Mouse (Mus musculus): ENCODE measurements around the gene Fgfr2. TPM values are rescaled to one million over a fixed set of nuclear protein-coding genes. Genes with fewer than 3 reads are reported as not detected.

Fgfr2 gene
- polyA plus RNA-seq, 1 experiment from 2014 or later, result 110 TPM

- H3K4me3 ChIP-seq (ENCODE audit: low read depth, low read length), result no peak overlapping the region
- H3K27ac ChIP-seq (ENCODE audit: low read length), result no peak overlapping the region
- H3K36me3 ChIP-seq (ENCODE audit: insufficient read depth, low read length), result no peaks in the 10 kb centered on the region
- no peak overlapping the region for H3K9ac ChIP-seq (replicated peaks; ENCODE audit: low read depth)
- no peak overlapping the region for H3K4me2 ChIP-seq (replicated peaks; ENCODE audit: low read depth, low read length)
- no peaks in the 10 kb centered on the region for H3K4me1 ChIP-seq (ENCODE audit: insufficient read depth, low read depth, low read length)
- TF ChIP-seq CTCF (IDR thresholded peaks at IDR 0.05), result no peak
- no peak for TF ChIP-seq EP300 (IDR thresholded peaks at IDR 0.05)
- H3K9me3 ChIP-seq (ENCODE audit: low read length), result no peaks in the 10 kb centered on the region
- ATAC-seq (no peak), DNase-seq (ENCODE audit: low spot score) (no peak)
- H3K27me3 ChIP-seq (replicated peaks; ENCODE audit: insufficient read depth, low read length), result peaks cover 3% of the 10 kb centered on the region; the same call in 1 of the 2 replicates
- 75% methylated on average over 6 of the region's 6 CpGs for WGBS
Observed at GRCm38 (mm10) chr7:132211920-132212701, 911.0 kb downstream of the Fgfr2 start.

- Histone ChIP-seq H3K27me3 (replicated peaks; ENCODE audit: insufficient read depth, low read length) (peaks cover 1% of the 10 kb centered on the region; the same call in 1 of the 2 replicates), H3K27ac (ENCODE audit: low read length) (no peak overlapping the region), H3K9ac (replicated peaks; ENCODE audit: low read depth) (no peak overlapping the region), H3K4me2 (replicated peaks; ENCODE audit: low read depth, low read length) (no peak overlapping the region), H3K9me3 (ENCODE audit: low read length) (no peaks in the 10 kb centered on the region), H3K36me3 (ENCODE audit: insufficient read depth, low read length) (no peaks in the 10 kb centered on the region), H3K4me1 (ENCODE audit: insufficient read depth, low read depth, low read length) (no peaks in the 10 kb centered on the region), H3K4me3 (ENCODE audit: low read depth, low read length) (no peak overlapping the region)
- WGBS, result 77% methylated on average over 5 of the region's 5 CpGs
- no peak for DNase-seq (ENCODE audit: low spot score)
- TF ChIP-seq CTCF (IDR thresholded peaks at IDR 0.05), result no peak
- no peak for TF ChIP-seq EP300 (IDR thresholded peaks at IDR 0.05)
- ATAC-seq, result no peak
Observed at GRCm38 (mm10) chr7:132210616-132211015, 912.5 kb downstream of the Fgfr2 start.

- no peak for ATAC-seq
- H3K9ac ChIP-seq (replicated peaks; ENCODE audit: low read depth), result no peak overlapping the region
- no peak for DNase-seq (ENCODE audit: low spot score)
- H3K36me3 ChIP-seq (ENCODE audit: insufficient read depth, low read length), result no peaks in the 10 kb centered on the region
- no peak overlapping the region for H3K4me2 ChIP-seq (replicated peaks; ENCODE audit: low read depth, low read length)
- no peaks in the 10 kb centered on the region for H3K4me1 ChIP-seq (ENCODE audit: insufficient read depth, low read depth, low read length)
- TF ChIP-seq EP300 (IDR thresholded peaks at IDR 0.05), result no peak
- no peak for TF ChIP-seq CTCF (IDR thresholded peaks at IDR 0.05)
- no peaks in the 10 kb centered on the region for H3K9me3 ChIP-seq (ENCODE audit: low read length)
- no peaks in the 10 kb centered on the region for H3K27me3 ChIP-seq (replicated peaks; ENCODE audit: insufficient read depth, low read length)
- H3K4me3 ChIP-seq (ENCODE audit: low read depth, low read length), result no peak overlapping the region
- no peak overlapping the region for H3K27ac ChIP-seq (ENCODE audit: low read length)
- 74% methylated on average over 9 of the region's 9 CpGs for whole genome bisulfite sequencing
Observed at GRCm38 (mm10) chr7:132208946-132209651, 914.1 kb downstream of the Fgfr2 start.

- H3K9ac ChIP-seq (replicated peaks; ENCODE audit: low read depth), result no peak overlapping the region
- H3K4me3 ChIP-seq (ENCODE audit: low read depth, low read length), result no peak overlapping the region
- no peaks in the 10 kb centered on the region for H3K9me3 ChIP-seq (ENCODE audit: low read length)
- H3K4me1 ChIP-seq (ENCODE audit: insufficient read depth, low read depth, low read length), result no peaks in the 10 kb centered on the region
- DNase-seq (ENCODE audit: low spot score), result no peak
- no peak overlapping the region for H3K27ac ChIP-seq (ENCODE audit: low read length)
- no peak overlapping the region for H3K4me2 ChIP-seq (replicated peaks; ENCODE audit: low read depth, low read length)
- WGBS, result 8% methylated on average over 1 of the region's 1 CpGs
- no peak for ATAC-seq
- no peak for TF ChIP-seq CTCF (IDR thresholded peaks at IDR 0.05)
- TF ChIP-seq EP300 (IDR thresholded peaks at IDR 0.05), result no peak
- no peaks in the 10 kb centered on the region for H3K27me3 ChIP-seq (replicated peaks; ENCODE audit: insufficient read depth, low read length)
- H3K36me3 ChIP-seq (ENCODE audit: insufficient read depth, low read length), result no peaks in the 10 kb centered on the region
Observed at GRCm38 (mm10) chr7:132204073-132204612, 919.0 kb downstream of the Fgfr2 start.

- H3K27me3 ChIP-seq (replicated peaks; ENCODE audit: insufficient read depth, low read length), result no peaks in the 10 kb centered on the region
- H3K4me2 ChIP-seq (replicated peaks; ENCODE audit: low read depth, low read length), result no peak overlapping the region
- no peaks in the 10 kb centered on the region for H3K4me1 ChIP-seq (ENCODE audit: insufficient read depth, low read depth, low read length)
- DNase-seq (ENCODE audit: low spot score), result no peak
- H3K9me3 ChIP-seq (ENCODE audit: low read length), result no peaks in the 10 kb centered on the region
- 43% methylated on average over 6 of the region's 6 CpGs for WGBS
- TF ChIP-seq EP300 (IDR thresholded peaks at IDR 0.05), result no peak
- no peak for TF ChIP-seq CTCF (IDR thresholded peaks at IDR 0.05)
- H3K27ac ChIP-seq (ENCODE audit: low read length), result no peak overlapping the region
- H3K4me3 ChIP-seq (ENCODE audit: low read depth, low read length), result no peak overlapping the region
- H3K9ac ChIP-seq (replicated peaks; ENCODE audit: low read depth), result no peak overlapping the region
- H3K36me3 ChIP-seq (ENCODE audit: insufficient read depth, low read length), result no peaks in the 10 kb centered on the region
- ATAC-seq, result no peak
Observed at GRCm38 (mm10) chr7:132199686-132200085, 923.5 kb downstream of the Fgfr2 start.

GRCm38 (mm10) chr7:132198806-132199205, 924.3 kb downstream of the Fgfr2 start:
- DNase-seq (ENCODE audit: low spot score) (no peak), ATAC-seq (no peak)
- Histone ChIP-seq H3K4me2 (replicated peaks; ENCODE audit: low read depth, low read length) (no peak overlapping the region), H3K27me3 (replicated peaks; ENCODE audit: insufficient read depth, low read length) (no peaks in the 10 kb centered on the region), H3K4me1 (ENCODE audit: insufficient read depth, low read depth, low read length) (no peaks in the 10 kb centered on the region), H3K9me3 (ENCODE audit: low read length) (no peaks in the 10 kb centered on the region), H3K9ac (replicated peaks; ENCODE audit: low read depth) (no peak overlapping the region), H3K36me3 (ENCODE audit: insufficient read depth, low read length) (no peaks in the 10 kb centered on the region), H3K27ac (ENCODE audit: low read length) (no peak overlapping the region), H3K4me3 (ENCODE audit: low read depth, low read length) (no peak overlapping the region)
- WGBS, result 92% methylated on average over 1 of the region's 1 CpGs
- TF ChIP-seq CTCF (IDR thresholded peaks at IDR 0.05) (peak; percentile 8; the same call in 1 of the 2 replicates), EP300 (IDR thresholded peaks at IDR 0.05) (no peak)
